Mouse (Mus musculus): ENCODE measurements around the gene Ms4a7. TPM values are rescaled to one million over a fixed set of nuclear protein-coding genes. Genes with fewer than 3 reads are reported as not detected.
"Not testable (repeated sequence)": the region's sequence is repeated elsewhere in the genome, so short reads cannot be mapped to it uniquely, and the experiment has no call there.

The Ms4a7 gene
- polyA plus RNA-seq, 1 experiment: 2,313 TPM

DNA sequence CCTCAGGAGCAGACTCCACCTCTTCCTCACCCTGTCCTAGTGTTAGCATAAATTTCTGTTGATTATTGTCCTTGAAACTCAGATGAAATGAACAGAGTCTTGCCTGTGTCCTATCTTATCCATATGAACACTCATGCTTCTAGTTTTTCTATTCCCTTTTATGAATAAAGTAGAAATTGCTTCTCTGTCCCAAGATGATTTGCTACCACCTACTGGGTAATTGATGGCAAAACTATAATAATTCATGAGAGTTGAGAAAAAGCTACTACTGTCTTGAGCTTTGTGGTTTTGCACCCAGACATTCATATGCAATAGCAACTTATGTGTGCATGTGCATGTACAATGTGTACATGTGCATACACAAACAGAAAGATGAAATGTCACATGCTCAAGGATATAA, 8.0 kb upstream of the Ms4a7 start:
- no peak for TF ChIP-seq CTCF (IDR thresholded peaks at IDR 0.05; ENCODE audit: low read depth, low read length)
- TF ChIP-seq POLR2A (IDR thresholded peaks at IDR 0.05; ENCODE audit: borderline replicate concordance, low read depth, low read length): no peak
- Histone ChIP-seq H3K27ac (ENCODE audit: insufficient read depth, low read depth, low read length) (no peak overlapping the region), H3K4me3 (ENCODE audit: insufficient read depth, low read length) (no peak overlapping the region), H3K4me1 (ENCODE audit: control insufficient read depth, insufficient read depth, low read length) (peaks cover 7% of the 10 kb centered on the region)

- Histone ChIP-seq H3K4me3 (ENCODE audit: insufficient read depth, low read length) (no peak overlapping the region), H3K27ac (ENCODE audit: insufficient read depth, low read depth, low read length) (peak overlapping the region; percentile 43), H3K4me1 (ENCODE audit: control insufficient read depth, insufficient read depth, low read length) (peaks cover 7% of the 10 kb centered on the region)
- TF ChIP-seq CTCF (IDR thresholded peaks at IDR 0.05; ENCODE audit: low read depth, low read length) (no peak), POLR2A (IDR thresholded peaks at IDR 0.05; ENCODE audit: borderline replicate concordance, low read depth, low read length) (no peak)
These were observed 7.2 kb upstream of the Ms4a7 start for GRCm38 (mm10) chr19:11343147-11343546.

GRCm38 (mm10) chr19:11321123-11321522, 14.8 kb downstream of the Ms4a7 start:
- Histone ChIP-seq H3K27ac (ENCODE audit: insufficient read depth, low read depth, low read length) (peak overlapping the region; percentile 61), H3K4me1 (ENCODE audit: control insufficient read depth, insufficient read depth, low read length) (peaks cover 29% of the 10 kb centered on the region), H3K4me3 (ENCODE audit: insufficient read depth, low read length) (no peak overlapping the region)
- TF ChIP-seq CTCF (IDR thresholded peaks at IDR 0.05; ENCODE audit: low read depth, low read length) (no peak), POLR2A (IDR thresholded peaks at IDR 0.05; ENCODE audit: borderline replicate concordance, low read depth, low read length) (no peak)

- H3K27ac ChIP-seq (ENCODE audit: insufficient read depth, low read depth, low read length): no peak overlapping the region
- TF ChIP-seq POLR2A (IDR thresholded peaks at IDR 0.05; ENCODE audit: borderline replicate concordance, low read depth, low read length) (no peak), CTCF (IDR thresholded peaks at IDR 0.05; ENCODE audit: low read depth, low read length) (no peak)
- no peak overlapping the region for H3K4me3 ChIP-seq (ENCODE audit: insufficient read depth, low read length)
- H3K4me1 ChIP-seq (ENCODE audit: control insufficient read depth, insufficient read depth, low read length): peaks cover 11% of the 10 kb centered on the region
These were observed 19.2 kb downstream of the Ms4a7 start for GRCm38 (mm10) chr19:11316786-11317185.

DNA sequence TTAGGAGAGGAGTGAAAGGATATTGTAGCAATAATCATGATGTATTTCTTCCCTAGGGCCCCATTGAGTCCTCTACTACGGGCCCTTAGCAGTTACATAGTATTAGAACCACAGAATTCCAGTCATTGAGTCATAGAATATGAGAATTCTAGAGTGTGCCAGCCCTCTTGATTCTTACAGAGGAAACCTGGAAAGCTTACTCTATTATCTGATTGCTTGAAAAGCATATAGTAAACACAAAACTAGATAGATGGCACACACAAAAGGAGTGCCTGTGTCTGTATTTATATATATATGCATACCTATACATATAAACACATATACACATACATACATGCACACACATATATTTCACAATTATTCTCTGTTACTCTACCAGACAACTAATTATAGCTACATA, 21.6 kb downstream of the Ms4a7 start, which contains the start of gene Ms4a14:
Gene Ms4a14, minus strand, starts transcription at position 101 of the 400 bp plus-strand sequence.
- Histone ChIP-seq H3K4me1 (ENCODE audit: control insufficient read depth, insufficient read depth, low read length) (peaks cover 8% of the 10 kb centered on the region), H3K27ac (ENCODE audit: insufficient read depth, low read depth, low read length) (peak within 1 kb of the TSS; percentile 45; the same call in 1 of the 2 replicates), H3K4me3 (ENCODE audit: insufficient read depth, low read length) (no peak within 1 kb of the TSS)
- no peak for TF ChIP-seq CTCF (IDR thresholded peaks at IDR 0.05; ENCODE audit: low read depth, low read length)
- no peak for TF ChIP-seq POLR2A (IDR thresholded peaks at IDR 0.05; ENCODE audit: borderline replicate concordance, low read depth, low read length)

GRCm38 (mm10) chr19:11308888-11309287, 27.1 kb downstream of the Ms4a7 start:
- no peak for TF ChIP-seq POLR2A (IDR thresholded peaks at IDR 0.05; ENCODE audit: borderline replicate concordance, low read depth, low read length)
- TF ChIP-seq CTCF (IDR thresholded peaks at IDR 0.05; ENCODE audit: low read depth, low read length): no peak
- no peak overlapping the region for H3K4me3 ChIP-seq (ENCODE audit: insufficient read depth, low read length)
- no peak overlapping the region for H3K27ac ChIP-seq (ENCODE audit: insufficient read depth, low read depth, low read length)
- H3K4me1 ChIP-seq (ENCODE audit: control insufficient read depth, insufficient read depth, low read length): no peaks in the 10 kb centered on the region

- not testable (repeated sequence) for H3K27ac ChIP-seq (ENCODE audit: insufficient read depth, low read depth, low read length); H3K4me3 ChIP-seq (ENCODE audit: insufficient read depth, low read length); H3K4me1 ChIP-seq (ENCODE audit: control insufficient read depth, insufficient read depth, low read length)
These were observed 36.4 kb downstream of the Ms4a7 start for GRCm38 (mm10) chr19:11299529-11299928.

DNA sequence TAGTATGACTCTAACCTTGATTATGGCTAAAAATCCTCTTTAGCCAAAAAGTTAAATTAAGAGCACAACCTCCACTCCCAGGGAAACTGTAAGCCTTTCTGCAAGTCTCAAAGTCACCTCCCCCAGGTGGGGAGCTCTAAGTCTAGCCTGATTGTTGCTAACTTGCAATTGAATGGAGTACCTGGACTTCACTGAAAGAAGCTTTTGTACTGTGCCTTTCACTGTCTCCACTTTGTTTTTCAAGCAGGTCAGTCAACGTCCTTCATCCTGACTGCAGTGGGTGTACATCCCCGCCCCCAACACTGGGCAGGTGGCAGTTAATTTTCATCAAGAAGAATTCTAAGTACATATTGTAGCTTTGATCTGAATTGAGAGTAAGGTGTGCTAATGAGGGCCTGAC, 37.0 kb downstream of the Ms4a7 start:
- Histone ChIP-seq H3K4me1 (ENCODE audit: control insufficient read depth, insufficient read depth, low read length) (no peaks in the 10 kb centered on the region), H3K4me3 (ENCODE audit: insufficient read depth, low read length) (no peak overlapping the region), H3K27ac (ENCODE audit: insufficient read depth, low read depth, low read length) (no peak overlapping the region)
- TF ChIP-seq POLR2A (IDR thresholded peaks at IDR 0.05; ENCODE audit: borderline replicate concordance, low read depth, low read length) (no peak), CTCF (IDR thresholded peaks at IDR 0.05; ENCODE audit: low read depth, low read length) (no peak)

DNA sequence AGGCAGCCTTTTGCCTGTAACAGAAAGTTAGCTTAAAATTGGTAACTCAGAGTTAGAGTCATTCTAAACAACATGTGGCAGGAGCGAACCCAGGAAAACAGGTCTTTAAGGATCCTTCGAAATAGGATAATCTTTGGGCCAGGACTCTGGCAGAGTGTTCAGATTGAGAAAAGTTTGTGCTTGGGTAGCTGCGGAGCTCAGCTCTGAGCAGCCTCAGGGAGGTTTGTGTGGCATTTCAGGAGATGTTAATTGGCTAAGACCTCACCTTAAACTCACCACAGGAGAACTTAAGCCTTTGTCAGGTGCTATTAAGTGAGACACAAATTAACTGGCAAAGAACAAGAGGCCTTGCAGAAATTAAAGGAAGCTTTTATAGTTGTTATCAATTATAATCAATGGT, 42.3 kb downstream of the Ms4a7 start:
- H3K4me3 ChIP-seq (ENCODE audit: insufficient read depth, low read length); H3K4me1 ChIP-seq (ENCODE audit: control insufficient read depth, insufficient read depth, low read length); H3K27ac ChIP-seq (ENCODE audit: insufficient read depth, low read depth, low read length): not testable (repeated sequence)

DNA sequence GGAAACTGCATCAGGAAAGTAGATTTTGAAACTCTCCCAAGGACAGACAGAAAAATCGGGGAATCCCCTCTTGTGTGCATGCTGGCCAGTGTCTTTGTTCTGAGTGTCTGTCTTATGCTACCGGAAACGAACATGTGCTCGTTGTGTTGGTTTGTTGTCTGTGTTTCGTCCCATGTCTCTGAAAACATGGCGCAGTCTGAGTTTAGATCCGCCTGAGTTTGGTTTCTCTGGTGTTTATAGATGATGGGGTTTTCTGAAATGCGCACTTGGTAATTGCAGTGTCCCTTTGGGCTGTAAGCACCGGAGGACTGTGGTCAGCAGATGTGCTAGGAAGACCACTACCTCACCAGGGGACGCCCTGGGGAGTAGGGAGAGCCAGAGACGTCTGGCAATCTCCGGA, 43.0 kb downstream of the Ms4a7 start:
- peak overlapping the region; percentile 41 for H3K4me3 ChIP-seq (ENCODE audit: insufficient read depth, low read length)

DNA sequence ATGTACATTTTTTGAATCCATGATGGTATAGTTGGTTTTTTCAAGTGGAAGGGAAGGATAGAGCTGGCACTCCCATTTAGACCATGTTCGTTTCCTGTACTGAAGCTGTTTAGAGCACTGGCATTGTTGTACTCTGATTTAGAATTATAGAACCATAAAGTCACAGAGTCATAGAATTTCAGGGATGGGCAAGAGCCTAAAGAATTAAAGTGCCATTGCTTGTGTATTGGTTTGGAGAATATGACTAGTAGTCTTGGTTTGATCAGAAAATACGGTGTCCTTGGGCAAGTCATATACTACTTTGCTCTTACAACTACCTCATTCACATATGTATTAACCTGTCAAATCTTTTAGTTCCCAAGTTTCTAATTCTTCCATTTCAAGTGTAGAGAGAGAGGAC, 52.2 kb downstream of the Ms4a7 start, which contains the start of gene Ms4a5:
Gene Ms4a5, minus strand, starts transcription at position 101 of the 400 bp plus-strand sequence.
- Histone ChIP-seq H3K4me1 (ENCODE audit: control insufficient read depth, insufficient read depth, low read length) (0 out of 2 replicates have a peak, but pooled peaks cover 2% of the 10 kb centered on the region), H3K4me3 (ENCODE audit: insufficient read depth, low read length) (no peak within 1 kb of the TSS), H3K27ac (ENCODE audit: insufficient read depth, low read depth, low read length) (no peak within 1 kb of the TSS)
- no peak for TF ChIP-seq POLR2A (IDR thresholded peaks at IDR 0.05; ENCODE audit: borderline replicate concordance, low read depth, low read length)
- TF ChIP-seq CTCF (IDR thresholded peaks at IDR 0.05; ENCODE audit: low read depth, low read length): no peak

More for the DNA sequence above, 43.0 kb downstream of the Ms4a7 start:
- no peak for TF ChIP-seq CTCF (IDR thresholded peaks at IDR 0.05; ENCODE audit: low read depth, low read length)
- TF ChIP-seq POLR2A (IDR thresholded peaks at IDR 0.05; ENCODE audit: borderline replicate concordance, low read depth, low read length): no peak
- Histone ChIP-seq H3K4me1 (ENCODE audit: control insufficient read depth, insufficient read depth, low read length) (peaks cover 4% of the 10 kb centered on the region; the same call in 1 of the 2 replicates), H3K27ac (ENCODE audit: insufficient read depth, low read depth, low read length) (peak overlapping the region; percentile 79)

Measured in bone marrow macrophage, adult 2 months (primary cell).